Comparison of ENCODE assay signal across 9 mouse cellular contexts in genomic region chr4:125175591-125175990, GRCm38 (mm10). TPM values are rescaled to one million over a fixed set of nuclear protein-coding genes. Genes with fewer than 3 reads are reported as not detected.
DNase-seq lines count a peak whose midpoint lies in the region; ATAC-seq and TF ChIP-seq lines count a peak whose summit lies in the region.
"Had no signal": no experiment of that assay in that cellular context is flagged by ENCODE, and none has a peak within 500 bp of the region (broad histone marks: within the 10 kb centered on the region; RNA-seq: fewer than 3 reads in every experiment).

No protein-coding gene starts in this region.

- H3K27me3 ChIP-seq in heart, postnatal 0 days (ENCODE audit: control insufficient read depth, insufficient read depth, low read length), result no peaks in the 10 kb centered on the region
- peaks cover 5% of the 10 kb centered on the region; the same call in 1 of the 2 replicates for H3K27me3 ChIP-seq in heart, embryonic 12.5 days (replicated peaks)
- no peaks in the 10 kb centered on the region for H3K27me3 ChIP-seq in forebrain, embryonic 15.5 days
- H3K27me3 ChIP-seq: hindbrain, embryonic 12.5 days had no signal

- no peak overlapping the region for H3K4me3 ChIP-seq in heart, postnatal 0 days (ENCODE audit: low read depth, low read length)
- H3K4me3 ChIP-seq in heart, embryonic 12.5 days, result no peak overlapping the region
- no peak overlapping the region for H3K4me3 ChIP-seq in forebrain, embryonic 15.5 days
- H3K4me3 ChIP-seq: hindbrain, embryonic 12.5 days had no signal

- H3K9ac ChIP-seq in heart, postnatal 0 days (replicated peaks; ENCODE audit: low read depth, low read length), result no peak overlapping the region
- H3K9ac ChIP-seq in heart, embryonic 12.5 days, result no peak overlapping the region
- H3K9ac ChIP-seq in forebrain, embryonic 15.5 days (replicated peaks), result no peak overlapping the region
- H3K9ac ChIP-seq: hindbrain, embryonic 12.5 days had no signal

- DNase-seq in heart, postnatal 0 days (ENCODE audit: low spot score), result peak; percentile 7
- DNase-seq in 3134 (ENCODE audit: extremely low read depth, insufficient read length, low spot score), result peak; percentile 34
- peak; percentile 85 for DNase-seq in adrenal gland, postnatal 10 days
- DNase-seq in heart, postnatal 4 days, result peak; percentile 74
- DNase-seq in frontal cortex, postnatal 14 days (ENCODE audit: low spot score in 2 of 2), result no peak

- H3K4me1 ChIP-seq in heart, postnatal 0 days (ENCODE audit: control insufficient read depth, insufficient read depth), result no peaks in the 10 kb centered on the region
- no peaks in the 10 kb centered on the region for H3K4me1 ChIP-seq in heart, embryonic 12.5 days (replicated peaks)
- no peaks in the 10 kb centered on the region for H3K4me1 ChIP-seq in forebrain, embryonic 15.5 days

- no peak for ATAC-seq in heart, postnatal 0 days (ENCODE audit: insufficient read depth, low read depth)
- no peak for ATAC-seq in heart, embryonic 12.5 days (ENCODE audit: insufficient number of reproducible peaks, low FRiP score)
- ATAC-seq in forebrain, embryonic 15.5 days (replicated peaks), result no peak
- ATAC-seq in CD4-positive, CD25-positive, alpha-beta regulatory T cell, adult 4 months, result no peak

- H3K36me3 ChIP-seq in heart, postnatal 0 days (replicated peaks; ENCODE audit: control insufficient read depth, insufficient read depth, low read length), result no peaks in the 10 kb centered on the region
- H3K36me3 ChIP-seq in heart, embryonic 12.5 days, result no peaks in the 10 kb centered on the region
- H3K36me3 ChIP-seq in forebrain, embryonic 15.5 days, result no peaks in the 10 kb centered on the region
- H3K36me3 ChIP-seq: hindbrain, embryonic 12.5 days had no signal

- H3K9me3 ChIP-seq in heart, postnatal 0 days (replicated peaks; ENCODE audit: control insufficient read depth, low read length), result no peaks in the 10 kb centered on the region
- no peaks in the 10 kb centered on the region for H3K9me3 ChIP-seq in heart, embryonic 12.5 days (replicated peaks)
- no peaks in the 10 kb centered on the region for H3K9me3 ChIP-seq in forebrain, embryonic 15.5 days
- H3K9me3 ChIP-seq: hindbrain, embryonic 12.5 days had no signal

- TF ChIP-seq EP300 in heart, postnatal 0 days (IDR thresholded peaks at IDR 0.05; ENCODE audit: low read depth), result no peak

- no peak overlapping the region for H3K27ac ChIP-seq in heart, postnatal 0 days (ENCODE audit: low read depth)
- H3K27ac ChIP-seq in heart, embryonic 12.5 days (ENCODE audit: poor library complexity, severe bottlenecking), result no peak overlapping the region
- H3K27ac ChIP-seq in forebrain, embryonic 15.5 days (replicated peaks), result no peak overlapping the region
- H3K27ac ChIP-seq: hindbrain, embryonic 12.5 days had no signal

- H3K4me2 ChIP-seq in heart, postnatal 0 days (ENCODE audit: low read depth, low read length), result no peak overlapping the region
- H3K4me2 ChIP-seq in heart, embryonic 12.5 days, result no peak overlapping the region
- no peak overlapping the region for H3K4me2 ChIP-seq in forebrain, embryonic 15.5 days (replicated peaks)
- H3K4me2 ChIP-seq: hindbrain, embryonic 12.5 days had no signal

- WGBS in heart, postnatal 0 days, result 51% methylated on average over 2 of the region's 2 CpGs
- 60% methylated on average over 2 of the region's 2 CpGs for WGBS in heart, embryonic 12.5 days
- 45% methylated on average over 2 of the region's 2 CpGs for whole genome bisulfite sequencing in forebrain, embryonic 15.5 days

- no peak for TF ChIP-seq CTCF in heart, postnatal 0 days (IDR thresholded peaks at IDR 0.05; ENCODE audit: low read depth)

RNA-seq across cellular contexts. Expression of gene Zc3h12a, which starts 48.0 kb away (rescaled TPM):
- 0.57 and 1.0 TPM in 2 replicates for total RNA-seq in heart, postnatal 0 days (2014; rRNA removed; ENCODE audit: low replicate concordance)
- polyA plus RNA-seq in heart, postnatal 0 days (2015; fragmentation: Nextera tagmentation; extraction: Ambion mirVana), result 0.59 and 0.65 TPM in 2 replicates
- polyA plus RNA-seq in heart, embryonic 12.5 days (2016; fragmentation: Nextera tagmentation; extraction: Ambion mirVana), result 0.80 and 1.3 TPM in 2 replicates
- total RNA-seq in adrenal gland, postnatal 10 days (2021), result 1 to 10 TPM; 4.6 to 6.8 TPM
- 1 to 10 TPM; 2.4 to 3.2 TPM for total RNA-seq in heart, postnatal 4 days (2021)
- 0.14 and 0.19 TPM in 2 replicates for polyA plus RNA-seq in forebrain, embryonic 15.5 days (2015; fragmentation: Nextera tagmentation; extraction: Ambion mirVana)
- polyA plus RNA-seq in CD4-positive, CD25-positive, alpha-beta regulatory T cell, adult 4 months (2017; shearing (Covaris generic)), result 1 to 10 TPM; 3.6 to 4.4 TPM

Comparison
In these comparisons a context has a peak if more than half of its experiments do, and no peak if none do; other contexts are left out.
1. DNase-seq: peak in heart, postnatal 0 days (single experiment), 3134 (single experiment), adrenal gland, postnatal 10 days (single experiment) and heart, postnatal 4 days (single experiment); none in frontal cortex, postnatal 14 days (0 of 2).